Mouse (Mus musculus) testis, adult 2 months (tissue): ENCODE results near the gene Epsti1.

Source experiments
- CTCF ChIP-seq: fragments of 200-500 bp; IDR thresholded peaks from 2 replicates; pipeline ENCODE4 v1.5.1; 2012; ENCODE audit warnings: low read depth, mild to moderate bottlenecking, inconsistent platforms, low read length, moderate library complexity; ENCODE audit not compliant: control insufficient read depth, insufficient read depth, insufficient replicate concordance
- POLR2A ChIP-seq: fragments of 200-500 bp; IDR thresholded peaks from 2 replicates; pipeline ENCODE4 v1.6.1; 2012; ENCODE audit warnings: low read depth, mild to moderate bottlenecking, inconsistent platforms, low read length, moderate library complexity; ENCODE audit not compliant: control insufficient read depth

DNA sequence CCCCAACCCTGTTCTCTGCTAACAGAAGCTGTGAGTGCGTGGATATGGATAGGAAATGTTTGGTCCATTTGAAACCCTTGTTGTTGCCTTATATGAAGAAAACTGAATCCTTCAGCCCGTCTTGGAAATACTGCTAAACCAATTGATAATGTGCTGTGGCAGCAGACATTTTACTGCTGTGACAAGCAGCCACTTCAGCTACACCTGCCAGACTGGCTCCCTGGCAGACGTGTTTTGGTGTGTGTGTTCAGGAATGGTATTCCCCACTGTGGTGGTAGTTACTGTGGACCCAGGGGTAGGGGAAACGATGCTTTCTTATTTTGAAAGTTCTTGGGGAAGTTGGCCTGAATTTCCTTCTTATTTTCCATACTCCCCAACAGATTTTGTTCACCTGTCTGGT lies 100.4 kb downstream of the Epsti1 start:
- no peak for TF ChIP-seq CTCF
- no peak for TF ChIP-seq POLR2A
